Mouse (Mus musculus) embryonic facial prominence, embryonic 10.5 days (tissue): ENCODE measurements around the gene Srrm2. TPM values are rescaled to one million over a fixed set of nuclear protein-coding genes. Genes with fewer than 3 reads are reported as not detected.

Source experiments
- DNase-seq: peaks from one replicate; pipeline ENCODE4 v3.0.0-alpha.2; 2017; ENCODE audit warnings: low spot score
- H3K27ac ChIP-seq: fragments of 300-500 bp; sonication (generic); replicated peaks from 2 replicates; pipeline ENCODE4 v1.5.1; 2016; ENCODE audit warnings: mild to moderate bottlenecking
- H3K27me3 ChIP-seq: fragments of 300-500 bp; sonication (generic); replicated peaks from 2 replicates; pipeline ENCODE4 v1.6.1; 2016; ENCODE audit warnings: low read depth, mild to moderate bottlenecking; ENCODE audit not compliant: poor library complexity, severe bottlenecking
- H3K36me3 ChIP-seq: fragments of 300-500 bp; sonication (generic); replicated peaks from 2 replicates; pipeline ENCODE4 v1.6.1; 2016; ENCODE audit warnings: mild to moderate bottlenecking, moderate library complexity
- H3K4me1 ChIP-seq: fragments of 300-500 bp; sonication (generic); 2 replicates; pipeline ENCODE4 v1.6.1; 2016
- H3K4me3 ChIP-seq: fragments of 300-500 bp; sonication (generic); 2 replicates; pipeline ENCODE4 v1.5.1; 2016; ENCODE audit warnings: mild to moderate bottlenecking, moderate library complexity
- H3K9me3 ChIP-seq: fragments of 300-500 bp; sonication (generic); 2 replicates; pipeline ENCODE4 v1.6.1; 2016; ENCODE audit warnings: mild to moderate bottlenecking
- WGBS: fragments of 180-500 bp; shearing (Covaris S2); methylation state at CpG from one replicate; pipeline ENCODE4 v1.1.7; 2016; 5-methylcytosine and 5-hydroxymethylcytosine counted together
- microRNA-seq: library from miRNA; unstranded; fragments of <30 nt; microRNA quantifications from one replicate; pipeline ENCODE4, GENCODE M21; 2017
- polyA plus RNA-seq: library from polyadenylated mRNA; unstranded; fragments of >200 nt; fragmentation: Nextera tagmentation; extraction: Ambion mirVana; gene quantifications from 2 replicates; pipeline ENCODE4 v1.2.1, GENCODE M21; 2016

The Srrm2 gene
- polyA plus RNA-seq, 1 experiment from 2014 or later = 511 TPM

DNA sequence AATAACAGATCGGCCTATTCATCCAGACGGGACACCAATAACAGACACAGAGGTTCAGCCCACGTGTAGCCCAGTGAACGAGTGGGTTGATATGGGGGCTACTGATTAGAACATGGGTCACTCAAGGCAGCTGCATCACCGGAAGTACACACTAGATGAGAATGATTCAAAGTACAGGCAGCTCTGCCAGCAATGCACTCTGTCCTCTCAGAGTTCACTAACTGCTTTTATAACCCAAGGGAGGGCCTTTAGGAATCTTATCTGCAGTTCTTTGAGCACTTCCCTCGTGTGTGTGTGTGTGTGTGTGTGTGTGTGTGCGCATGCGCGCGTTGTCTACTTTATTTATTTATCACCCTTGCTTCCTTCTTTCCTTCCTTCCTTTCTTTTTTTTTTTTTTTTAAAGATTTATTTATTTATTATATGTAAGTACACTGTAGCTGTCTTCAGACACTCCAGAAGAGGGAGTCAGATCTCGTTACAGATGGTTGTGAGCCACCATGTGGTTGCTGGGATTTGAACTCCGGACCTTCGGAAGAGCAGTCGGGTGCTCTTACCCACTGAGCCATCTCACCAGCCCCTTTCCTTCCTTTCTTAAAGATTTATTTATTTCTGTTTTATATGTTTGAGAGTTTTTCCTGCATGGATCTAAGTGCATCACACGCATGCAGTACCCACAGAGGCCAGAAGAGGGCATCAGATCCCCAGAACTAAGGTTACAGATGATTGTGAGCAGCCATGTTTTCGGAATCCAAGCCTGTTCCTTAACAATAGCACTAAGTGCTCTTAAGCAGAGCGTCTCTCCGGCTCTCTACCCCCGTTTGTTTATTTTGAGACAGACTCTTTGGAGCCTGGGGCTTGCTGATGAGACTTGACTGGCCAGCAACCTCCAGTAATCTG lies 60.8 kb downstream of the Srrm2 start:
- Histone ChIP-seq H3K27ac (peak overlapping the region; percentile 57), H3K4me3 (no peak overlapping the region), H3K9me3 (no peaks in the 10 kb centered on the region), H3K4me1 (no peaks in the 10 kb centered on the region), H3K27me3 (no peaks in the 10 kb centered on the region; the same call in 1 of the 2 replicates), H3K36me3 (no peaks in the 10 kb centered on the region)
- 64% methylated on average over 19 of the region's 19 CpGs for WGBS
- DNase-seq = peak; percentile 80

DNA sequence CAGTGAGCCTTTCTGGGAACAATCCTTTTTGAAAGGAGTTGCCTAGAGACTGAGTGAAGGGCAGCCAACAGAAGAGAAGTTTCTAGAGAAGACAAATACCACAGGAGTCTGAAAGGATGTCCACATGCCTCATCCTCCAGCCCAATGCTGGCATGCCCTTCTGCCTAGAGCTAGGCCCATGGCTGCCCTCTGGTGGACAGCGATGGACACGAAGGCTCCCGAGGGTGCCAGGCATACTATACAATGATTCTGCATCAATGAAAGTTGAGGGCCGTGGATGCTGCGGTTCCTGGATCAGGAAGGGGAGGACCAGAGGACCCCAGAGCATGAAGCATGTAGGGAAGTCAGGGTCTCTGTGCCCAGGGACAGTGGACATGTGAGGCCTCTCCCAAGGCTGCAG lies 63.0 kb downstream of the Srrm2 start:
- Histone ChIP-seq H3K4me1 (no peaks in the 10 kb centered on the region), H3K9me3 (no peaks in the 10 kb centered on the region), H3K27ac (no peak overlapping the region), H3K27me3 (no peaks in the 10 kb centered on the region), H3K36me3 (no peaks in the 10 kb centered on the region), H3K4me3 (no peak overlapping the region)
- DNase-seq = peak; percentile 60
- WGBS = 36% methylated on average over 5 of the region's 5 CpGs

DNA sequence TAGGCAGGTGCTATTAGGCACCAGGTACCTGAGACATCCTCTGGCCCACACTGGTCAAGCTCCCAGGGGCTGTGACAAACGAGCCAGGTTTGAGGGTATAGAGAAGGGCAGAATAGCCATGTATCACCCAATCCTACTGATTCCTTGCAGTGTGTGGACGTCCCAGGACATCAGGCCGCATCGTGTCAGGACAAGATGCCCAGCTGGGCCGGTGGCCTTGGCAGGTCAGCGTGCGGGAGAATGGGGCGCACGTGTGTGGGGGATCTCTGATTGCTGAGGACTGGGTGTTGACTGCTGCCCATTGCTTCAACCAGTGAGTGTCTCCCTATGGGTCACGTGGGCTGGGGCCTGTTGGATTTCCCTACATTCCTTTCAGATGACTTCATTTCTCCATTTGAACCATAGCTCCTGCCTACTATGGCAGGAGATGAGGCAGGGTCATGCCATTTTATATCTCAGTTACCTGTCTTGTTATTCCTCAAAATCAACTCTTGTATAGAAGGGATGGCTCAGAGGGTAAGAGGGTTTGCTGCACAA lies 64.0 kb downstream of the Srrm2 start:
- no peaks in the 10 kb centered on the region for H3K4me1 ChIP-seq
- no peaks in the 10 kb centered on the region for H3K27me3 ChIP-seq
- H3K36me3 ChIP-seq = no peaks in the 10 kb centered on the region
- no peak for DNase-seq
- H3K9me3 ChIP-seq = no peaks in the 10 kb centered on the region
- 86% methylated on average over 10 of the region's 10 CpGs for WGBS
- no peak overlapping the region for H3K4me3 ChIP-seq
- H3K27ac ChIP-seq = no peak overlapping the region

DNA sequence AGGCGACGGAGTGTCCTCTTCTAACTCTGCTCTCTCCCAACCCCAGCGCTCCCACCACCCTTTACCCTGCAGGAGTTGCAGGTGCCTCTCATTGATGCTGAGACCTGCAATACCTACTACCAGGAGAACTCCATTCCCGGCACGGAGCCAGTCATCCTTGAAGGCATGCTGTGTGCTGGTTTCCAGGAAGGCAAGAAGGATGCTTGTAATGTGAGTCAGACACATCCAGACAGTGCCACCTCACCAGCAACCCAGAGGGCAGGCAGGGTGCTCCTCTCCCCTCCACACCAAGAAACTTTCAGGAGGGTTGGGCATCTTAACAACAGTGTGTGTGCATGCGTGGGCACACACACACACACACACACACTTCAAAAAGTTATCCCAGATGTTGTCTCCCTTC lies 66.9 kb downstream of the Srrm2 start:
- Histone ChIP-seq H3K9me3 (no peaks in the 10 kb centered on the region), H3K4me1 (no peaks in the 10 kb centered on the region), H3K36me3 (no peaks in the 10 kb centered on the region), H3K4me3 (no peak overlapping the region), H3K27ac (no peak overlapping the region), H3K27me3 (no peaks in the 10 kb centered on the region)
- whole genome bisulfite sequencing = 86% methylated on average over 6 of the region's 6 CpGs
- no peak for DNase-seq

DNA sequence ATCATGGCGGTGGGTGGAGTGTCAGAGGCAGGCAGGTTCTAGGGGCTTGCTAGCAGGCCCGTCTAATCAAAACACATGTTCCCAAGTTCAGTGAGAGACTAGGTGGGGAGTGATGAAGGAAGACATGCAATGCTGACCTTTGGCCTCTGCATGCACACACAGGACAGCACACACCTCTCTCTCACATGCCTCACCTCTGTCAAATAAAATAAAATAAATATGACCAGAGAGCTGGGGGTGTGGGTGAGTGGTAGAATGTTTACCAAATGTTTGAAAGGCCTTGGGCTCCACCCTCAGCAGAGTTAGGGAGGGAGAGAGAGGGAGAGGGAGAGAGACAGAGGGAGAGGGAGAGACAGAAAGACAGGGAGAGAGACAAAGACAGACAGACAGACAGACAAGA lies 67.6 kb downstream of the Srrm2 start:
- H3K27me3 ChIP-seq = no peaks in the 10 kb centered on the region
- no peak overlapping the region for H3K4me3 ChIP-seq
- H3K9me3 ChIP-seq = no peaks in the 10 kb centered on the region
- H3K4me1 ChIP-seq = no peaks in the 10 kb centered on the region
- no peaks in the 10 kb centered on the region for H3K36me3 ChIP-seq
- H3K27ac ChIP-seq = no peak overlapping the region
- DNase-seq = no peak
- WGBS = 84% methylated on average over 2 of the region's 2 CpGs

DNA sequence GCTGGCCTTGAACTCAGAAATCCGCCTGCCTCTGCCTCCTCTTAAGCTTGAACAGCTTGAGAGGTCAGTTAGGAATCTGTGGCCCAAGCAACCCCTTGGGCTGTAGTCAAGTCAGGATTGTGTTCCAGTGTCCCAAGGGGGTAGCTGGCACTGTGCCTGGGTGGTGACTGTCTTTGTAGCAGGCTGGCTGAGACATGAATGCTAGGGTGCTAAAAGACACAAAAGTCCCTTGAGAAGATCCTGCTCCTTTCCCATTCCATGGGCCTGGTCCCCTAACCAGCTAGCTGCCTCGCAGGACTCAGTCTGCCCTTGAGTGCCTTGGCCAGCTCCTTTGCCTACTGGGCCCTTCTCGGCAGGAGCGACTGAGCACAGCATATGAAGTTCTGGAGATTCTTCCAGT lies 72.6 kb downstream of the Srrm2 start:
- Histone ChIP-seq H3K4me3 (no peak overlapping the region), H3K27me3 (no peaks in the 10 kb centered on the region), H3K27ac (no peak overlapping the region), H3K4me1 (no peaks in the 10 kb centered on the region), H3K36me3 (no peaks in the 10 kb centered on the region), H3K9me3 (no peaks in the 10 kb centered on the region)
- WGBS = 84% methylated on average over 4 of the region's 4 CpGs
- no peak for DNase-seq

DNA sequence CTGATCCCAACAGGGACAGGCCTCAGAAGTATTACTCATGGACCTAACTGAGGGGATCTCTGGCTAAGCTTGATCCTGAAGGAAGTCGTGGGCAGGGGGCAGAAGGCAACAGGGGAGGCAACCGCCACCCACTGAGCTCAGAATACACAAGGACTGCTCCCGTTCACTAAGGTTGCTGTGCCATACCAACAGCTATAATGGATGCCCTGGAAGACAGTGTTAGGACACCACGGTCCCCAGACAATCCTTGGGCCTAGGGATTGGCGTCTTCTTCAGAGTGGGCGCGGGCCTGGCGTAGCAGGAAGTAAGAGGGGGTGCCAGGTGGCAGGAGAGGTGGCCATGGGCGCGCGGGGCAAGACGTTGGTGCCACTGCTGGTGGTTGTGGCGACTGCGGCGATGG lies 77.4 kb downstream of the Srrm2 start, which contains the start of gene Prss21:
Prss21 (plus strand) TSS at position 301 of the 400 bp plus-strand sequence.
- Histone ChIP-seq H3K36me3 (no peaks in the 10 kb centered on the region), H3K27ac (no peak within 1 kb of the TSS), H3K4me1 (peaks cover 6% of the 10 kb centered on the region; the same call in 1 of the 2 replicates), H3K27me3 (no peaks in the 10 kb centered on the region), H3K9me3 (no peaks in the 10 kb centered on the region), H3K4me3 (no peak within 1 kb of the TSS)
- DNase-seq = no peak
- 84% methylated on average over 15 of the region's 15 CpGs for WGBS

DNA sequence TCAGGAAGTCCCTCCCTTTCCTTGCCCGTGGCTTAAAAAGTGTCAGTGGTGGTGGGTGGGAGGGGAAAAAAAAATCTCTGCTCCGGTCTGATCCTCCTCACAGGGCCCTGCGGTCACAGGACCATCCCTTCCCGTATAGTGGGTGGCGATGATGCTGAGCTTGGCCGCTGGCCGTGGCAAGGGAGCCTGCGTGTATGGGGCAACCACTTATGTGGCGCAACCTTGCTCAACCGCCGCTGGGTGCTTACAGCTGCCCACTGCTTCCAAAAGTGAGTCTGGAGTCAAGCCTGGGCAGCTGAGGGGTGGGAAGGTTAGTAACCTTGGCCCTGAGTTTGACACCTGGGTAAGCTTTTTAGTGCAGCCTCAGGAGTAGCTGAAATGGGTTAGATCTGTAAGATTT lies 78.2 kb downstream of the Srrm2 start:
- no peak overlapping the region for H3K27ac ChIP-seq
- H3K9me3 ChIP-seq = no peaks in the 10 kb centered on the region
- H3K27me3 ChIP-seq = no peaks in the 10 kb centered on the region
- WGBS = 88% methylated on average over 11 of the region's 11 CpGs
- no peaks in the 10 kb centered on the region for H3K36me3 ChIP-seq
- no peak overlapping the region for H3K4me3 ChIP-seq
- DNase-seq = no peak
- H3K4me1 ChIP-seq = peaks cover 6% of the 10 kb centered on the region; the same call in 1 of the 2 replicates

Small RNA genes within 50 kb of the gene (microRNA-seq; reads per million reads assigned to microRNA genes)
- 1.8 reads per million for gene Mir5125

Other genes starting within 250 kb of the Srrm2 start
- 27.2 and 31.0 TPM in 2 replicates for gene Zfp213, start 226.3 kb upstream of the Srrm2 start, polyA plus RNA-seq
- gene Zfp13, start 191.0 kb upstream of the Srrm2 start, polyA plus RNA-seq = 22.4 and 24.4 TPM in 2 replicates
- gene Zscan10, start 189.7 kb upstream of the Srrm2 start, polyA plus RNA-seq = 0.71 and 1.0 TPM in 2 replicates
- 0.68 and 0.69 TPM in 2 replicates for gene Mmp25, start 145.3 kb upstream of the Srrm2 start, polyA plus RNA-seq
- 0.85 and 1.2 TPM in 2 replicates for gene Bicdl2, start 130.0 kb upstream of the Srrm2 start, polyA plus RNA-seq
- gene Hcfc1r1, start 116.9 kb upstream of the Srrm2 start, polyA plus RNA-seq = 30.4 and 39.7 TPM in 2 replicates
- gene Thoc6, start 116.7 kb upstream of the Srrm2 start, polyA plus RNA-seq = 70.9 and 72.2 TPM in 2 replicates
- 4.6 and 6.4 TPM in 2 replicates for gene Tnfrsf12a, start 113.1 kb upstream of the Srrm2 start, polyA plus RNA-seq
- 77.2 and 81.3 TPM in 2 replicates for gene Cldn6, start 111.3 kb upstream of the Srrm2 start, polyA plus RNA-seq
- gene Cldn9, start 106.5 kb upstream of the Srrm2 start, polyA plus RNA-seq = 10.5 and 13.5 TPM in 2 replicates
- gene 1520401A03Rik, start 67.7 kb upstream of the Srrm2 start, polyA plus RNA-seq = 0.05 TPM in 1 of 2 replicates, not detected in the other
- 61.6 and 62.0 TPM in 2 replicates for gene Pkmyt1, start 64.2 kb upstream of the Srrm2 start, polyA plus RNA-seq
- gene Paqr4, start 49.7 kb upstream of the Srrm2 start, polyA plus RNA-seq = 12.6 and 14.1 TPM in 2 replicates
- 8.3 and 9.6 TPM in 2 replicates for gene Kremen2, start 44.7 kb upstream of the Srrm2 start, polyA plus RNA-seq
- gene Flywch1, start 18.9 kb upstream of the Srrm2 start, polyA plus RNA-seq = 168 and 178 TPM in 2 replicates
- 35.4 and 41.3 TPM in 2 replicates for gene Flywch2, start 4.5 kb upstream of the Srrm2 start, polyA plus RNA-seq
- 1,075 and 1,103 TPM in 2 replicates for gene Elob, start 38.6 kb downstream of the Srrm2 start, polyA plus RNA-seq
- 0.21 TPM in 1 of 2 replicates, not detected in the other for gene Prss33, start 45.5 kb downstream of the Srrm2 start, polyA plus RNA-seq
- gene Prss32, start 53.3 kb downstream of the Srrm2 start, polyA plus RNA-seq = 0.45 TPM in 1 of 2 replicates, not detected in the other
- gene Prss41, start 53.6 kb downstream of the Srrm2 start, polyA plus RNA-seq = 3.2 and 3.6 TPM in 2 replicates
- not detected in 2 replicates for gene Prss21, start 77.5 kb downstream of the Srrm2 start, polyA plus RNA-seq
- gene Dcpp1, start 90.3 kb downstream of the Srrm2 start, polyA plus RNA-seq = not detected in 2 replicates
- not detected in 2 replicates for gene Dcpp2, start 90.3 kb downstream of the Srrm2 start, polyA plus RNA-seq
- not detected in 2 replicates for gene Dcpp3, start 126.9 kb downstream of the Srrm2 start, polyA plus RNA-seq
- not detected in 2 replicates for gene Sbp, start 151.1 kb downstream of the Srrm2 start, polyA plus RNA-seq
- not detected in 2 replicates for gene Sbpl, start 164.7 kb downstream of the Srrm2 start, polyA plus RNA-seq
- gene Prss30, start 190.0 kb downstream of the Srrm2 start, polyA plus RNA-seq = not detected in 2 replicates
- 3.0 and 3.6 TPM in 2 replicates for gene Prss22, start 207.6 kb downstream of the Srrm2 start, polyA plus RNA-seq
- gene Prss27, start 247.6 kb downstream of the Srrm2 start, polyA plus RNA-seq = 0.11 and 0.24 TPM in 2 replicates